Mouse (Mus musculus) cerebellum, postnatal 36 days (tissue): ENCODE measurements around the gene Cldn14.

Experiments used
- DNase-seq, 2 experiments: peaks; one replicate each; pipeline ENCODE4 v3.0.0; 2021 to 2022; ENCODE audit warnings: mixed read lengths in 2 of 2

Gene Cldn14

GRCm38 (mm10) chr16:93910735-93911665, 97.6 kb downstream of the Cldn14 start:
- no peak for DNase-seq

GRCm38 (mm10) chr16:93909936-93910335, 98.7 kb downstream of the Cldn14 start:
- DNase-seq: no peak

- DNase-seq: no peak
Measured at GRCm38 (mm10) chr16:93908196-93908595, 100.4 kb downstream of the Cldn14 start.

DNA sequence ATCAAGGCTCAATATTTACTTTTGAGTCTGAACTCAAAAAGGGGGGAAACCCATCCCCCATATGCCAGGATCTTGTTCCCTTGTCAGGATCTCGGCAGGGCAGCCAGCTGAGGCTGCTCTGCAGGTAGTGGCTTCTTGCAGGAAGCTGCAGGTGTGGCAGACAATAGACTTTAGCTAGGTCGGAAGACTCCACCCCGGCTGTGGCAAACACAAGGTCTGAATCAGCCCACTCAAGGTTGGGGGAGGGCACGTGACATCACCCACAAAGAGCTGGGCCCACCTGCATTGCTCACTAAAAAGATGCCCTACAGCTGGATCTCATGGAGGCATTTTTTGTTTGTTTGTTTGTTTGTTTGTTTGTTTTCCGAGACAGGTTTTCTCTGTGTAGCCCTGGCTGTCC, 100.9 kb downstream of the Cldn14 start:
- DNase-seq: no peak

GRCm38 (mm10) chr16:93906156-93907014, 102.3 kb downstream of the Cldn14 start:
- peak; percentile 49 to 58 for DNase-seq

- no peak for DNase-seq
Measured at GRCm38 (mm10) chr16:93903027-93903426, 105.6 kb downstream of the Cldn14 start.

DNA sequence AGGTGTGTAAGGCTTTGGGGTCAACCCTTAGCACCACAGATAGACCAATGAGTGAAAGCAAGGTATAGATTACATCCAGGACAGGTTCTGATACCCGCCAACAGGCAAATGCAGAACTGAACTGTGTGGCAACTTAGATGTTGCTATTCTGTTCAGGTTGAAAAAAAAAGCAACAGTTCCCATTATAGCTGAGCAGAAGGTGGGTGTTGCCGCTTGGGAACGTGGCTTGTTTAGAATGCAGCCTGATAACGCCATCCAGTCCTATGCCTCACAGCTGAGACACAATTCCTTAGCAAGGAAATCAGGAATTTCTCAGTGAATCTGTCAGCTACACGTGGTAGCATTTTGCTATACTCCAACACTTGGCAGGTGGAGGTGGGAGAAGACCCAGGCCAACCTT, 115.4 kb downstream of the Cldn14 start:
- DNase-seq: no peak

DNA sequence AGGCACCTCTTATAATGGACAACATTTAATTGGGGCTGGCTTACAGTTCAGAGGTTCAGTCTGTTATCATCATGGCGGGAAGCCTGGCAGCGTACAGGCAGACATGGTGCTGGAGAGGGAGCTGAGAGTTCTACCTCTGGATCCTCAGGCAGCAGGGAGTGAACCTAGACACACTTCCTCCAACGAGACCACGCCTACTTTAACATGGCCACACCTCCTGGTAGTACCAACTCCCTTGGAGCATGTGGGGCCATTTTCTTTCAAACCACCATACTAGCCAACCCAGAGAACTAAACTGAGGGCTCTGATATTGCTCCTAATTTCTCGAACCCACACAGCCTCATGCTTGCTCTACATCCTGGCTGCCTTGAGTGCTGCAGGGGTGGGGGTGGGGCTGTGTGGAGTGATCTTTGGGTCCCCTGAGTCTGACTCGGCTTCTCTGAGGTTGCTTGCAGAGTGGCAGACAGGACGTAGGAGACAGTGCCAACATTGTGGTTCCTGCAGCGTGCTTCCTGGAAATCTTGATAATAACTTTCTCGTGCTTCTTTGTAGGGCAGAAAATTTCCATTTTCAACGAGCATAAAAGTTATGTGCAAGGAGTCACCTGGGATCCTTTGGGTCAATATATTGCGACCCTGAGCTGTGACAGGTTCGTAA, 117.6 kb downstream of the Cldn14 start:
- no peak for DNase-seq

- no peak for DNase-seq
Measured at GRCm38 (mm10) chr16:93888481-93888880, 120.2 kb downstream of the Cldn14 start.

GRCm38 (mm10) chr16:93884722-93885113, 123.9 kb downstream of the Cldn14 start:
- no peak for DNase-seq

GRCm38 (mm10) chr16:93884086-93884721, 124.4 kb downstream of the Cldn14 start:
- DNase-seq: peak; percentile 21 to 28

DNA sequence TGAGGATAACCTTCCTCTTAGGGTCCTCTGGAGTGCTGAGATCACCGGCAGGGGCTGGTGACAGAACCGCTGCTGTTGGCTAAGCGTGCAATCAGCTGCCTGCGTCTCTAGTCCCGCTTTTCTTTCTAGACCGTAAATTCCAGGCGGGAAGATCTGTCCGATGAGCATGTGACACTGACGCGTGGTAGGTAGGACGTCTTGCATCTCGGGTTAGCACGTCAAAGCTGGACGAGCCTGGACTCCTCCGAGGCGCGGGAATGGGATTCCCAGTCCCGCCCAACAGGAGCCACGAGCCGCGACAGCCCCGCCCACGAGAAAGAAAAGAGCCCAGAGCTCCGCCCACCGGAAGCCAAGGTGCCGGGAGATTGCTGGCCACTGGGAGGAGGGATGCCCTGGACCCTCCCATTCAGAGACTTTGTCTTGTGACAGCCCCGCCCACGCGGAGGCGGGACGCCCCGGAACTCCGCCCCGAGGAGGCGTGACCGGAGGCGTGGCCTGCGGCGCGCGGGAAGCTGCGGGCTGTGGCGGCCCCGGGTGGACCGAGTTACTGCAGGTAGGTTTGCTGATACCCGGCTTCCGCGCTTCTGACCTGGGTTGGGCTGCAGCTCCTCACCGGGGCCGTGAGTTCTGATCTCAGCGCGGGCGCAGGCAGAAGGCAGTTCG, 125.1 kb downstream of the Cldn14 start, which contains the start of gene Chaf1b:
Gene Chaf1b (plus strand): TSS at position 479 of the 663 bp plus-strand sequence.
- peak; percentile 87 to 92 for DNase-seq

DNA sequence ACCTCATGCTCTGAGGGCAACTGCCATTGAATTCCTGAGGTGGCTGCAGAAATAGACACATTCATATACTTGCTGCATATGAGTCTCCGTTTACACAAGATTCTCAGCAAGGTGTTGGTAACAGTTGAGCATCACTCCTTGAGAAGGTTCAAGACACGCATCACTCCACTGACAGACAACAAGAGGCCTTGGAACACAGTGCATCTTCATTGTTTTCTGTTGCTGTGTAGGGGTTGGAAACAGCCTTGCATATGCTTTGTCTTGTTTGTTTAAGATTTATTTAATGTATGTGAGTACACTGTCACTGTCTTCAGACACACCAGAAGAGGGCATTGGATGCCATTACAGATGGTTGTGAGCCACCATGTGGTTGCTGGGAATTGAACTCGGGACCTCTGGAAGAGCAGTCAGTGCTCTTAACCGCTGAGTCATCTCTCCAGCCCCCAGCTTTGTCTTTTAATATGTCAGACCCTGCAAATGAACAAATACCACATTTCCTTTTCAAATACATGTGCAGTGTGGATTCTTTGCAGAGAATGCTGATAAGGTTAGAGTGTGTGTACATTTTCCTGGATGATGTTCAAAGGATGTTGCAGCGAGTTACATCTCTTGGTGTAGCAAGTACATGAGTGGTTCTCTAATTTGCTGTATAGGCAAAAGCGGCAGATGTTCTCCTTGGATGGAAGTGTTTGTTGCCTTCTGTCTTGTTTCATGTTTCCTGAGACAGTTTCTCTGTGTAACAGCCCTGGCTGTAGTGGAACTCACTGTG, 130.8 kb downstream of the Cldn14 start:
- DNase-seq: no peak

GRCm38 (mm10) chr16:93874841-93875240, 133.8 kb downstream of the Cldn14 start:
- no peak for DNase-seq
